Mouse (Mus musculus) heart, embryonic 14.5 days (tissue): Measurements from ENCODE around the gene Tnfaip8l1. TPM values are rescaled to one million over a fixed set of nuclear protein-coding genes. Genes with fewer than 3 reads are reported as not detected.

Source experiments
- ATAC-seq: fragments of 200-750 bp; cut with Nextera tagmentation; 2 replicates; pipeline ENCODE4 v1.8.0; 2017; ENCODE audit warnings: low read depth, moderate TSS enrichment; ENCODE audit not compliant: insufficient number of reproducible peaks, insufficient read depth, low FRiP score
- H3K27ac ChIP-seq, 2 experiments: fragments of 200-500 bp in 1 of 2; fragments of 300-500 bp in 1 of 2; sonication (generic) in 1 of 2; replicated peaks in 1 of 2; 2 replicates each; pipeline ENCODE4 v1.5.1; 2012 to 2014; ENCODE audit warnings: low read depth in 2 of 2, low read length in 2 of 2, control low read depth in 1 of 2, mild to moderate bottlenecking in 1 of 2, mixed read lengths in 1 of 2; ENCODE audit not compliant: control insufficient read depth in 1 of 2, insufficient read depth in 1 of 2
- H3K27me3 ChIP-seq: fragments of 300-500 bp; sonication (generic); 2 replicates; pipeline ENCODE4 v1.6.1; 2014; ENCODE audit warnings: mild to moderate bottlenecking, low read length, control low read depth; ENCODE audit not compliant: control insufficient read depth, insufficient read depth
- H3K36me3 ChIP-seq: fragments of 300-500 bp; sonication (generic); 2 replicates; pipeline ENCODE4 v1.6.1; 2014; ENCODE audit warnings: mild to moderate bottlenecking, control low read depth, low read length, mixed read lengths; ENCODE audit not compliant: control insufficient read depth, insufficient read depth
- H3K4me1 ChIP-seq, 2 experiments: fragments of 200-500 bp in 1 of 2; fragments of 300-500 bp in 1 of 2; sonication (generic) in 1 of 2; 2 replicates each; pipeline ENCODE4 v1.6.1; 2012 to 2014; ENCODE audit warnings: low read length in 2 of 2, control low read depth in 1 of 2, mixed read lengths in 1 of 2; ENCODE audit not compliant: control insufficient read depth in 2 of 2, insufficient read depth in 2 of 2
- H3K4me2 ChIP-seq: fragments of 300-500 bp; sonication (generic); 2 replicates; pipeline ENCODE4 v1.6.1; 2014; ENCODE audit warnings: mild to moderate bottlenecking, low read length
- H3K4me3 ChIP-seq, 2 experiments: fragments of 200-500 bp in 1 of 2; fragments of 300-500 bp in 1 of 2; sonication (generic) in 1 of 2; 2 replicates each; pipeline ENCODE4 v1.5.1; 2012 to 2014; ENCODE audit warnings: low read length in 2 of 2, mild to moderate bottlenecking in 2 of 2, control low read depth in 1 of 2, low read depth in 1 of 2, moderate library complexity in 1 of 2; ENCODE audit not compliant: control insufficient read depth in 1 of 2, insufficient read depth in 1 of 2
- H3K9ac ChIP-seq: fragments of 300-500 bp; sonication (generic); 2 replicates; pipeline ENCODE4 v1.6.1; 2014; ENCODE audit warnings: mild to moderate bottlenecking, low read length
- H3K9me3 ChIP-seq: fragments of 300-500 bp; sonication (generic); 2 replicates; pipeline ENCODE4 v1.6.1; 2016; ENCODE audit warnings: low read length, control low read depth; ENCODE audit not compliant: control insufficient read depth
- WGBS: fragments of 180-500 bp; shearing (Covaris S2); extraction: QIAGEN DNeasy Blood & Tissue Kit; methylation state at CpG from one replicate; pipeline ENCODE4 v1.1.7; 2014; 5-methylcytosine and 5-hydroxymethylcytosine counted together
- polyA plus RNA-seq: library from polyadenylated mRNA; unstranded; fragments of >200 nt; fragmentation: Nextera tagmentation; extraction: Ambion mirVana; gene quantifications from 2 replicates; pipeline ENCODE4 v1.2.1, GENCODE M21; 2014

Gene Tnfaip8l1
- polyA plus RNA-seq, 1 experiment from 2014 or later, result 8.9 TPM

DNA sequence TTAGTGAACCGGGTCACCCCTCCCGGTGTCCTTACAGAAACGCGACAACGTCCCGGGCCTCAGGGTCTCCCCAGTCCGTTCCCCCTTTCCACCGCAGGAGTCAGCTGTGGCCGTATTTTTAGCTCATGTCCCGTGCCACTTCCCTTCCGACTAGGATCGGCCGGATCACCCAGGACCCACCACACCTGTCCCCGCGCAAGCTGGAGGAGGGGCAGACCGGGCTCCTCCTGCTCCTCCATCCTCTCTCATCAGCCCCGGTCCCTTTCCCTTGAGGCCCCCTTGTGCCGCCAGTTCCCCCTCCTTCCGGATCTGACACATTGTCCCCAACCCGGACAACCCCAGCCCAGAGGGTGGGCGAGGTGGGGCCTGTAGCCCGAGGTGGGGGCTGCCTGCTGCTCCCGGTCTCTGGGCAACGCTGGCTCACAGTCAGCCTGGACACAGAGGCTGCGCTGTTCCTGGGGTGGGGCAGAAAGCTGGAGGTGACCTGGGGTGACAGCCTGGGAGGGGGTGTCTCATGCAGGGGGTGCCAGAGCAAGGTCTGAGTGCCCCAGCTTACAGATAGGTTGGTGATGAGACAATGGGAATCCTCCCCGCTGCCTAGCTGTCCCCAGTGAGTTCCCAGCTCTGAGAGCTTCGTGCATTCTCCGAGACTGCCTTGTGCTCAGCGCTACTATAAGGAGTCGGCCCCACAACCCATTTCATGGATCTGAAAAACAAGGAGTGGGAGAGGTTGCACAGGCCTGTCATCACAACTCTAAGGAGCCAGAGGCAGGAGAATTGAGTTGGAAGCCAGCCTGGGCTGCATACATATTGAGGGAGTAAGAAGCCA, 13.3 kb upstream of the Tnfaip8l1 start:
- Histone ChIP-seq H3K4me3 (peak overlapping the region in 1 of 2 experiments; percentile 3; a peak in 1 of 4 replicates), H3K36me3 (no peaks in the 10 kb centered on the region), H3K9me3 (no peaks in the 10 kb centered on the region), H3K4me2 (0 out of 2 replicates have a peak overlapping the region, but pooled peaks have one; percentile 18), H3K27ac (no peak overlapping the region), H3K27me3 (peaks cover 97% of the 10 kb centered on the region), H3K4me1 (peaks cover 0 to 4% of the 10 kb centered on the region in 2 experiments; a peak in 1 of 4 replicates), H3K9ac (no peak overlapping the region; the same call in 1 of the 2 replicates)
- WGBS, result 3% methylated on average over 30 of the region's 30 CpGs
- ATAC-seq, result no peak

GRCm38 (mm10) chr17:56149897-56150296, 12.4 kb upstream of the Tnfaip8l1 start:
- H3K27ac ChIP-seq, result no peak overlapping the region
- H3K4me2 ChIP-seq, result no peak overlapping the region
- peaks cover 0 to 4% of the 10 kb centered on the region in 2 experiments; a peak in 1 of 4 replicates for H3K4me1 ChIP-seq
- H3K36me3 ChIP-seq, result no peaks in the 10 kb centered on the region
- H3K9ac ChIP-seq, result no peak overlapping the region
- no peaks in the 10 kb centered on the region for H3K9me3 ChIP-seq
- H3K27me3 ChIP-seq, result peaks cover 95% of the 10 kb centered on the region
- 51% methylated on average over 2 of the region's 2 CpGs for whole genome bisulfite sequencing
- no peak overlapping the region for H3K4me3 ChIP-seq
- ATAC-seq, result no peak

- no peaks in the 10 kb centered on the region for H3K9me3 ChIP-seq
- no peak overlapping the region for H3K4me2 ChIP-seq
- peaks cover 93% of the 10 kb centered on the region for H3K27me3 ChIP-seq
- WGBS, result 25% methylated on average over 9 of the region's 9 CpGs
- no peak for ATAC-seq
- H3K4me3 ChIP-seq, result no peak overlapping the region
- H3K9ac ChIP-seq, result no peak overlapping the region
- no peaks in the 10 kb centered on the region for H3K36me3 ChIP-seq
- peaks cover 0 to 4% of the 10 kb centered on the region in 2 experiments; a peak in 1 of 4 replicates for H3K4me1 ChIP-seq
- H3K27ac ChIP-seq, result no peak overlapping the region
Measured at GRCm38 (mm10) chr17:56153643-56154042, 8.6 kb upstream of the Tnfaip8l1 start.

GRCm38 (mm10) chr17:56159729-56160128, 2.5 kb upstream of the Tnfaip8l1 start:
- Histone ChIP-seq H3K4me1 (peaks cover 11 to 13% of the 10 kb centered on the region in 2 experiments), H3K9ac (no peak overlapping the region), H3K4me3 (no peak overlapping the region), H3K9me3 (no peaks in the 10 kb centered on the region), H3K27me3 (peaks cover 42% of the 10 kb centered on the region), H3K4me2 (no peak overlapping the region), H3K36me3 (no peaks in the 10 kb centered on the region), H3K27ac (no peak overlapping the region)
- WGBS, result 3% methylated on average over 9 of the region's 9 CpGs
- no peak for ATAC-seq

GRCm38 (mm10) chr17:56163523-56164102, 1.3 kb downstream of the Tnfaip8l1 start:
- no peaks in the 10 kb centered on the region for H3K9me3 ChIP-seq
- peak overlapping the region; percentile 85 for H3K4me2 ChIP-seq
- WGBS, result 66% methylated on average over 6 of the region's 6 CpGs
- H3K4me1 ChIP-seq, result peaks cover 11 to 13% of the 10 kb centered on the region in 2 experiments
- 0 out of 2 replicates have a peak, but pooled peaks cover 6% of the 10 kb centered on the region for H3K27me3 ChIP-seq
- ATAC-seq, result no peak
- H3K9ac ChIP-seq, result peak overlapping the region; percentile 66; the same call in 1 of the 2 replicates
- peak overlapping the region in 1 of 2 experiments; percentile 44; a peak in 1 of 4 replicates for H3K4me3 ChIP-seq
- H3K27ac ChIP-seq, result 0 out of 4 replicates have a peak overlapping the region, but pooled peaks of 1 of the 2 experiments have one; percentile 1
- H3K36me3 ChIP-seq, result no peaks in the 10 kb centered on the region

- ATAC-seq, result no peak
- H3K4me3 ChIP-seq, result no peak overlapping the region
- H3K4me2 ChIP-seq, result no peak overlapping the region
- H3K9ac ChIP-seq, result no peak overlapping the region
- no peak overlapping the region for H3K27ac ChIP-seq
- H3K27me3 ChIP-seq, result 0 out of 2 replicates have a peak, but pooled peaks cover 6% of the 10 kb centered on the region
- peaks cover 11 to 13% of the 10 kb centered on the region in 2 experiments for H3K4me1 ChIP-seq
- no peaks in the 10 kb centered on the region for H3K9me3 ChIP-seq
- WGBS, result 61% methylated on average over 3 of the region's 3 CpGs
- no peaks in the 10 kb centered on the region for H3K36me3 ChIP-seq
Measured at GRCm38 (mm10) chr17:56164510-56164909, 2.2 kb downstream of the Tnfaip8l1 start.

DNA sequence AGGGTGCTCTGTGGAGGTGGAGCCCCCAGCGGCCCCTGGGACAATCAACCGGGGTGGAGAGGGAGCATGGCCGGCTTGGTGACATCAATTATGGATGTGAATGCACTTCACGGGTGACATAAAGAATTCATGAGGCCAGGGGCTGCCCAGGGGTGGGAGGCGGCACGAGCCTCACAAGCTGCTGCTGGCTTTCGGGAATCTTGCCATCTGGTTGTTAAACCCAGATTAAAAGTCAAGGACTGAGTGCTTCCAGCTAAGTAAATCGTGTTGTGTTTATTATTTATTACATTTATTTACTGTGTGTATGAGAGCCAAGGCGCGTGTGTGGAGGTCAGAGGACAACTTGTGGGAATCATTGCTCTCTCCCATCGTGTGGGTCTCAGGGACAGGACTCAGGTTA, 3.4 kb downstream of the Tnfaip8l1 start:
- Histone ChIP-seq H3K9me3 (no peaks in the 10 kb centered on the region), H3K4me3 (no peak overlapping the region), H3K4me2 (no peak overlapping the region), H3K27me3 (0 out of 2 replicates have a peak, but pooled peaks cover 6% of the 10 kb centered on the region), H3K9ac (no peak overlapping the region), H3K27ac (no peak overlapping the region), H3K36me3 (no peaks in the 10 kb centered on the region), H3K4me1 (peaks cover 12 to 13% of the 10 kb centered on the region in 2 experiments)
- ATAC-seq, result no peak
- 70% methylated on average over 11 of the region's 11 CpGs for WGBS
